Mouse (Mus musculus) urinary bladder, postnatal 10 days (tissue): ENCODE results near the gene Apex2.
"Not testable (repeated sequence)": the region's sequence is repeated elsewhere in the genome, so short reads cannot be mapped to it uniquely, and the experiment has no call there.

Experiments used
- DNase-seq: peaks from one replicate; pipeline ENCODE4 v3.0.0; 2022; ENCODE audit warnings: low spot score

Gene Apex2

DNA sequence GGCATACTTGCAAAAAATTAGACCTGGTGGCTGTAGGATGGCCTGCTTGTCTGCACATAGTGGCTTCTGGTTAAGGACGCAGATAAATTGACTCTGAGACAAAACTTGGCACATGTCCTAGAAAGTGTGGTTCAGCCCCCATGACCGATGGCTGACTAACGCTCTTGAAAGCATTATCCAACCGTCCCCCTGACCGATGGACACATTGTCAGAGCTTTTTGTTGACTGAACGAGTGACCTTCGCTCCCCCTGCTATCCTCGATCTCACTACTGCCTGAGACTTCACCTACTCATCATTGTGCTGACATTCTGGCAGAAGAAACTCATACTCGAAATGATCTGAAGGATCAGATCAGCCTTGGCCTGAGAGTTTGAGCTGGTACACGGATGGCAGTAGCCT is 101.9 kb downstream of the Apex2 start:
- DNase-seq: not testable (repeated sequence)

GRCm38 (mm10) chrX:150486314-150487030 is 103.2 kb downstream of the Apex2 start:
- not testable (repeated sequence) for DNase-seq

GRCm38 (mm10) chrX:150477854-150478780 is 111.6 kb downstream of the Apex2 start:
- peak; percentile 30 for DNase-seq

DNA sequence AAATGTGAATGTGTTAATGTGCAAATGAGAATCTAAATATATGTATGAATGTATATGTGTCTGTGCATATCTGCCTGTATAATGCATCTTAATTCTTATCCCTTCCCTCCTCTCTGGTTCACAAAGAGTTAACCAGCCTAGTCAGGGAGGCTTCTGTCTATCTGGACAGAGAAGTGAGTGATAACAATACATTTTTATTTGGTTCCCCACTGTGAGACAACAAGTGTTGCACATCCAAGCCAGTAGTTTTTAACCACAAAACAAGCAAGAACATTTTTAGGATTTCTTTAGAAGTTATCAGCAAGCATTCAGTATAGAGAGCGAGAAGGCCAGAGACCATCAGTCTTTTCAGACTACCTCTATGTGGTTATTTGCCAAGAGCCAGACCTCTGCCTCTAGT is 118.3 kb downstream of the Apex2 start:
- no peak for DNase-seq
